Mouse (Mus musculus): ENCODE results near the gene Vmn2r42.
"Not testable (repeated sequence)": the region's sequence is repeated elsewhere in the genome, so short reads cannot be mapped to it uniquely, and the experiment has no call there.

Gene Vmn2r42

GRCm38 (mm10) chr7:8200220-8200619 is at the start of gene Vmn2r42:
Gene Vmn2r42, minus strand, starts transcription at chr7:8200320.
- DNase-seq (ENCODE audit: low spot score), result not testable (repeated sequence)

- not testable (repeated sequence) for DNase-seq (ENCODE audit: low spot score)
Observed at GRCm38 (mm10) chr7:8161554-8161953, 38.6 kb downstream of the Vmn2r42 start, which contains the start of gene Vmn2r41. Gene Vmn2r41, minus strand, starts transcription at chr7:8161654.
